Mouse (Mus musculus) embryonic facial prominence, embryonic 10.5 days (tissue): Measurements from ENCODE around the gene Ssr2. TPM values are rescaled to one million over a fixed set of nuclear protein-coding genes. Genes with fewer than 3 reads are reported as not detected.
A peak's percentile ranks its signal among the peaks of the same experiment; 100 is the strongest.
"Not testable (repeated sequence)": the region's sequence is repeated elsewhere in the genome, so short reads cannot be mapped to it uniquely, and the experiment has no call there.

Experiments used
- DNase-seq: peaks from one replicate; pipeline ENCODE4 v3.0.0-alpha.2; 2017; ENCODE audit warnings: low spot score
- H3K27ac ChIP-seq: fragments of 300-500 bp; sonication (generic); replicated peaks from 2 replicates; pipeline ENCODE4 v1.5.1; 2016; ENCODE audit warnings: mild to moderate bottlenecking
- H3K27me3 ChIP-seq: fragments of 300-500 bp; sonication (generic); replicated peaks from 2 replicates; pipeline ENCODE4 v1.6.1; 2016; ENCODE audit warnings: low read depth, mild to moderate bottlenecking; ENCODE audit not compliant: poor library complexity, severe bottlenecking
- H3K36me3 ChIP-seq: fragments of 300-500 bp; sonication (generic); replicated peaks from 2 replicates; pipeline ENCODE4 v1.6.1; 2016; ENCODE audit warnings: mild to moderate bottlenecking, moderate library complexity
- H3K4me1 ChIP-seq: fragments of 300-500 bp; sonication (generic); 2 replicates; pipeline ENCODE4 v1.6.1; 2016
- H3K4me3 ChIP-seq: fragments of 300-500 bp; sonication (generic); 2 replicates; pipeline ENCODE4 v1.5.1; 2016; ENCODE audit warnings: mild to moderate bottlenecking, moderate library complexity
- H3K9me3 ChIP-seq: fragments of 300-500 bp; sonication (generic); 2 replicates; pipeline ENCODE4 v1.6.1; 2016; ENCODE audit warnings: mild to moderate bottlenecking
- WGBS: fragments of 180-500 bp; shearing (Covaris S2); methylation state at CpG from one replicate; pipeline ENCODE4 v1.1.7; 2016; 5-methylcytosine and 5-hydroxymethylcytosine counted together
- polyA plus RNA-seq: library from polyadenylated mRNA; unstranded; fragments of >200 nt; fragmentation: Nextera tagmentation; extraction: Ambion mirVana; gene quantifications from 2 replicates; pipeline ENCODE4 v1.2.1, GENCODE M21; 2016

Gene Ssr2
- polyA plus RNA-seq, 1 experiment from 2014 or later, result 231 TPM

DNA sequence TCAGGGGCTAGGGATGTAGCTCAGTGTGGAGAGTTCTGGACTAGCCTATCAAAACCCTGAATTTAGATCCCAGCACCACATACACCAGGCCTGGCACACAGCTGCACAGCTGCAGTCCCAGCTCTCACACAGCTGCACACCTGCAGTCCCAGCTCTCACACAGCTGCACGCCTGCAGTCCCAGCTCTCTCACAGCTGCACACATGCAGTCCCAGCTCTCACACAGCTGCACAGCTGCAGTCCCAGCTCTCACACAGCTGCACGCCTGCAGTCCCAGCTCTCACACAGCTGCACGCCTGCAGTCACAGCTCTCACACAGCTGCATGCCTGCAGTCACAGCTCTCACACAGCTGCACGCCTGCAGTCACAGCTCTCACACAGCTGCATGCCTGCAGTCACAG is 20.9 kb downstream of the Ssr2 start:
- H3K27ac ChIP-seq, H3K36me3 ChIP-seq, H3K4me3 ChIP-seq, H3K9me3 ChIP-seq, H3K27me3 ChIP-seq, DNase-seq: not testable (repeated sequence)
- H3K4me1 ChIP-seq, result peaks cover 15% of the 10 kb centered on the region
- 73% methylated on average over 4 of the region's 4 CpGs for WGBS

GRCm38 (mm10) chr3:88602466-88602865 is 26.8 kb downstream of the Ssr2 start:
- 80% methylated on average over 4 of the region's 4 CpGs for WGBS
- H3K27me3 ChIP-seq, result 0 out of 2 replicates have a peak, but pooled peaks cover 4% of the 10 kb centered on the region
- H3K4me3 ChIP-seq, result no peak overlapping the region
- H3K4me1 ChIP-seq, result peaks cover 15% of the 10 kb centered on the region
- DNase-seq, result no peak
- no peak overlapping the region for H3K27ac ChIP-seq
- H3K36me3 ChIP-seq, result no peaks in the 10 kb centered on the region
- no peaks in the 10 kb centered on the region for H3K9me3 ChIP-seq

DNA sequence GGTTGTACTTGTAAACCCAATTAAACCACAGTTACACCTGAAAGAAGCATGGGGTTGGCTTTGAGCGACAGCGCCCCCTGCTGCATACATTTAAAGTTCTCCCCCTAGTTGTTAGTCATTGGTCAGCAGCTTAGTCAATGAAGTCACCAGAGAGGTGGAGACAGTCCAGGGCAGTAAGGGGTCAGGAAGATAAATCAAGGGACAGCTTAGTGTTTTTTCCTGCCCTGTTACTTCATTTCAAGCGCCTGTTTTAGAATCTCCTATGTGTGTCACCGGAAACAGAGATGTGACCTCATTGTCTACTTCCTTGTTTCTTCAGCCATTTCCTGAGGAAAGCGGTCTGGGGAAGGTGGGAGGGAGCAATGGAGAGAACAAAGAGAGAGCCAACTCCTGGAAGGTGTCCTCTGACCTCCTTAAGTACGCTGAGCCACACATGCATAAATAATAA is 28.1 kb downstream of the Ssr2 start:
- WGBS, result 31% methylated on average over 6 of the region's 6 CpGs
- Histone ChIP-seq H3K27me3 (0 out of 2 replicates have a peak, but pooled peaks cover 4% of the 10 kb centered on the region), H3K27ac (no peak overlapping the region), H3K4me3 (no peak overlapping the region), H3K9me3 (no peaks in the 10 kb centered on the region), H3K36me3 (no peaks in the 10 kb centered on the region), H3K4me1 (peaks cover 21% of the 10 kb centered on the region)
- peak; percentile 76 for DNase-seq

- WGBS, result 92% methylated on average over 7 of the region's 7 CpGs
- Histone ChIP-seq H3K36me3 (no peaks in the 10 kb centered on the region), H3K27me3 (0 out of 2 replicates have a peak, but pooled peaks cover 4% of the 10 kb centered on the region)
Measured at GRCm38 (mm10) chr3:88604863-88605262, 29.2 kb downstream of the Ssr2 start.

GRCm38 (mm10) chr3:88605666-88606065 is 30.0 kb downstream of the Ssr2 start, which contains the start of gene Arhgef2:
Gene Arhgef2 (plus strand): TSS chr3:88605966.
- WGBS, result 92% methylated on average over 2 of the region's 2 CpGs
- Histone ChIP-seq H3K4me3 (peak within 1 kb of the TSS; percentile 57), H3K4me1 (peaks cover 24% of the 10 kb centered on the region), H3K27ac (peak within 1 kb of the TSS; percentile 63)
- H3K27me3 ChIP-seq, H3K36me3 ChIP-seq, DNase-seq, H3K9me3 ChIP-seq: not testable (repeated sequence)

More at GRCm38 (mm10) chr3:88604863-88605262, 29.2 kb downstream of the Ssr2 start:
- H3K9me3 ChIP-seq, result no peaks in the 10 kb centered on the region
- DNase-seq, result no peak
- H3K27ac ChIP-seq, result no peak overlapping the region
- H3K4me1 ChIP-seq, result peaks cover 24% of the 10 kb centered on the region
- no peak overlapping the region for H3K4me3 ChIP-seq

GRCm38 (mm10) chr3:88607065-88607757 is 31.5 kb downstream of the Ssr2 start:
- H3K4me3 ChIP-seq, result peak overlapping the region; percentile 57
- under 1% methylated on average over 20 of the region's 20 CpGs for WGBS
- H3K27me3 ChIP-seq, result 0 out of 2 replicates have a peak, but pooled peaks cover 4% of the 10 kb centered on the region
- peak; percentile 94 for DNase-seq
- H3K36me3 ChIP-seq, result no peaks in the 10 kb centered on the region
- no peaks in the 10 kb centered on the region for H3K9me3 ChIP-seq
- H3K4me1 ChIP-seq, result peaks cover 24% of the 10 kb centered on the region
- H3K27ac ChIP-seq, result peak overlapping the region; percentile 63

- H3K27ac ChIP-seq, result peak overlapping the region; percentile 63
- no peaks in the 10 kb centered on the region for H3K9me3 ChIP-seq
- peaks cover 24% of the 10 kb centered on the region for H3K4me1 ChIP-seq
- no peaks in the 10 kb centered on the region for H3K36me3 ChIP-seq
- WGBS, result 17% methylated on average over 10 of the region's 10 CpGs
- no peak for DNase-seq
- H3K4me3 ChIP-seq, result peak overlapping the region; percentile 57
- H3K27me3 ChIP-seq, result 0 out of 2 replicates have a peak, but pooled peaks cover 4% of the 10 kb centered on the region
Measured at GRCm38 (mm10) chr3:88607758-88608138, 32.1 kb downstream of the Ssr2 start.

DNA sequence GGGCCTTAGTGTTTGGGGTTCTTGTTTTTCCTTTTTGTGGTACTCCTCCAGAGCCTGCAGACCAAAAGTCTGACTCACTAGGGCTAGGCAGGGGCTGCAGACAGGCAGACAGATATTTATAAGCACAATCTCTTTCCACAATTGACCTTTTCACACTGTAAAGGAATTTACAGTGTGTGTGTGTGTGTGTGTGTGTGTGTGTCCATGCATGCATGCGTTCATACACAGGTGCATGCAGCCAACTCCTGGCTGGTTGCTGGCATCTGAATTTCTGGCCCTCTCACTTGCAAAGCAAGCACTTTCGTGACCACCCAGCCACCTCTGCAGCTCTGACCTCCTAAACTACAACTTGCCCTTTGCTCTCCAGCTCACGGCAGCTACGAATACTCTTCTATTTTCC is 33.4 kb downstream of the Ssr2 start:
- Histone ChIP-seq H3K36me3 (no peaks in the 10 kb centered on the region), H3K27me3 (0 out of 2 replicates have a peak, but pooled peaks cover 4% of the 10 kb centered on the region), H3K27ac (no peak overlapping the region), H3K9me3 (no peaks in the 10 kb centered on the region), H3K4me3 (no peak overlapping the region), H3K4me1 (peaks cover 20% of the 10 kb centered on the region)
- no peak for DNase-seq
- WGBS, result 76% methylated on average over 4 of the region's 4 CpGs

DNA sequence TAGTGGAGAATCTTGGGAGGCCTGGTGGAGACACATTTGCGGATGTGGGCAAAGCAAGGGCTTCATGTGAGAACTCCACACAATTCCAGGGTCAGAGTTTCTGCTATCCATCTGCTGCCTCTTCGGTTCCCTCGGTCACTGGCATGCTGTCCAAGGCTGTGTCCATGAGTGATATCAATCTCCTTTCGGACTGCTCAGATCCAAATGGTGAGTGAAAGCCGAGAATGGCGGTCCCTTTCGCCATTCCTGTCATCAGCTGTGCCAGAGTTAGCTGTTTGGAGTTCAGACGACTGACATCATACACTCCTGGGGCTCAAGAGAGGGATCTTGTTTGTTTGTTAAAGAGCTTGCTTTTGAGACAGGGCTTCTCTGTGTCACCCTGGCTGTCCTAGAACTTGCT is 38.7 kb downstream of the Ssr2 start:
- Histone ChIP-seq H3K4me3 (no peak overlapping the region), H3K36me3 (no peaks in the 10 kb centered on the region), H3K27ac (no peak overlapping the region; the same call in 1 of the 2 replicates), H3K4me1 (peaks cover 37% of the 10 kb centered on the region), H3K27me3 (peaks cover 29% of the 10 kb centered on the region), H3K9me3 (no peaks in the 10 kb centered on the region)
- DNase-seq, result no peak
- 77% methylated on average over 8 of the region's 8 CpGs for WGBS

DNA sequence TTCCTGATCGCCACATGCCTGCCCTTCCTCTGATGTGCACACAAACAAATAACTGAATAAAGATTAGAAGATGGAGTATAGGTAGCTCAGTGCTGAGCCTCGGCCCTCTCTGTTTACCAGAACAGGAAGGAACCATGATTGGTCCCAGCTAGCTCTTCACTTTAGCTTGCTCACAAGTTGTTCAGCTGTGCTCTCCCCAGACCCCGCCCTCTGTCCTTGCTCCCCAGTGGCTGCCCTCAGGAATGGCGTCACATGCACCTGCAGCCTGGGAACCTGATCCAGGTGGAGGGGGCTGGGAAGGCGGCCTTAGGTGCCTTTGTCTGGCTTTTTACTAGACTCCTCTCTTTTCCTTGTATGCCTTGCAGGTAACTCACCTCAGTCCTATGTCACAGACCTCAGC is 39.4 kb downstream of the Ssr2 start:
- Histone ChIP-seq H3K27ac (peak overlapping the region; percentile 69), H3K4me3 (peak overlapping the region; percentile 33), H3K27me3 (peaks cover 32% of the 10 kb centered on the region), H3K36me3 (no peaks in the 10 kb centered on the region), H3K4me1 (peaks cover 44% of the 10 kb centered on the region), H3K9me3 (no peaks in the 10 kb centered on the region)
- 52% methylated on average over 5 of the region's 5 CpGs for WGBS
- no peak for DNase-seq

GRCm38 (mm10) chr3:88615902-88616391 is 40.3 kb downstream of the Ssr2 start:
- DNase-seq, result no peak
- Histone ChIP-seq H3K9me3 (no peaks in the 10 kb centered on the region), H3K4me1 (peaks cover 52% of the 10 kb centered on the region), H3K27me3 (peaks cover 32% of the 10 kb centered on the region), H3K36me3 (no peaks in the 10 kb centered on the region), H3K4me3 (peak overlapping the region; percentile 33), H3K27ac (peak overlapping the region; percentile 69)
- 46% methylated on average over 9 of the region's 9 CpGs for WGBS

GRCm38 (mm10) chr3:88616951-88617500 is 41.4 kb downstream of the Ssr2 start:
- WGBS, result 73% methylated on average over 3 of the region's 3 CpGs
- DNase-seq, result no peak
- H3K4me3 ChIP-seq, result peak overlapping the region; percentile 33; the same call in 1 of the 2 replicates
- no peaks in the 10 kb centered on the region for H3K36me3 ChIP-seq
- H3K27me3 ChIP-seq, result peaks cover 32% of the 10 kb centered on the region
- no peak overlapping the region for H3K27ac ChIP-seq
- no peaks in the 10 kb centered on the region for H3K9me3 ChIP-seq
- peaks cover 55% of the 10 kb centered on the region for H3K4me1 ChIP-seq
